9 mouse cellular contexts compared by ENCODE assay signal in genomic region chr1:191479906-191480379, GRCm38 (mm10).
DNase-seq lines count a peak whose midpoint lies in the region; ATAC-seq lines count a peak whose summit lies in the region.
"Had no signal": no experiment of that assay in that cellular context is flagged by ENCODE, and none has a peak within 500 bp of the region (broad histone marks: within the 10 kb centered on the region; RNA-seq: fewer than 3 reads in every experiment).

No protein-coding gene starts in this region.

- no peak overlapping the region for H3K4me2 ChIP-seq in heart, embryonic 14.5 days (ENCODE audit: low read length)
- H3K4me2 ChIP-seq in forebrain, embryonic 16.5 days (ENCODE audit: low read length): no peak overlapping the region
- H3K4me2 ChIP-seq: hindbrain, embryonic 15.5 days had no signal

- DNase-seq in gastrocnemius, postnatal 25 days: peak; percentile 60
- no peak for DNase-seq in gastrocnemius, postnatal 10 days
- DNase-seq in liver: peak; percentile 25
- peak; percentile 61 for DNase-seq in skeletal muscle tissue, adult 2 months (ENCODE audit: low read depth, low spot score)
- no peak for DNase-seq in layer of hippocampus, postnatal 36 days
- no peak for DNase-seq in right cerebral cortex, postnatal 36 days (ENCODE audit: low spot score in 2 of 2)

- no peaks in the 10 kb centered on the region for H3K9me3 ChIP-seq in heart, embryonic 14.5 days (ENCODE audit: control insufficient read depth, low read length)
- no peaks in the 10 kb centered on the region for H3K9me3 ChIP-seq in forebrain, embryonic 16.5 days (ENCODE audit: control insufficient read depth, low read length)
- H3K9me3 ChIP-seq: hindbrain, embryonic 15.5 days had no signal

- no peaks in the 10 kb centered on the region for H3K36me3 ChIP-seq in heart, embryonic 14.5 days (ENCODE audit: control insufficient read depth, insufficient read depth, low read length)
- H3K36me3 ChIP-seq in forebrain, embryonic 16.5 days (ENCODE audit: control insufficient read depth, insufficient read depth): no peaks in the 10 kb centered on the region
- H3K36me3 ChIP-seq: hindbrain, embryonic 15.5 days had no signal

- H3K4me1 ChIP-seq in heart, embryonic 14.5 days (ENCODE audit: control insufficient read depth in 2 of 2, insufficient read depth in 2 of 2, low read length in 2 of 2): peaks cover 8 to 10% of the 10 kb centered on the region in 2 experiments; a peak in 3 of 4 replicates
- no peaks in the 10 kb centered on the region for H3K4me1 ChIP-seq in forebrain, embryonic 16.5 days (replicated peaks; ENCODE audit: control insufficient read depth, insufficient read depth, low read length)
- H3K4me1 ChIP-seq: hindbrain, embryonic 15.5 days had no signal

- H3K27ac ChIP-seq in heart, embryonic 14.5 days (replicated peaks in 1 of 2; ENCODE audit: control insufficient read depth in 1 of 2, insufficient read depth in 1 of 2, low read depth in 2 of 2, low read length in 2 of 2): peak overlapping the region; percentile 53 to 62
- no peak overlapping the region for H3K27ac ChIP-seq in forebrain, embryonic 16.5 days (ENCODE audit: low read length)
- H3K27ac ChIP-seq: hindbrain, embryonic 15.5 days had no signal

- H3K9ac ChIP-seq in heart, embryonic 14.5 days (ENCODE audit: low read length): no peak overlapping the region
- no peak overlapping the region for H3K9ac ChIP-seq in forebrain, embryonic 16.5 days (replicated peaks; ENCODE audit: low read depth, low read length)
- H3K9ac ChIP-seq: hindbrain, embryonic 15.5 days had no signal

- no peak overlapping the region for H3K4me3 ChIP-seq in heart, embryonic 14.5 days (ENCODE audit: control insufficient read depth in 1 of 2, insufficient read depth in 1 of 2, low read depth in 1 of 2, low read length in 2 of 2)
- no peak overlapping the region for H3K4me3 ChIP-seq in forebrain, embryonic 16.5 days (replicated peaks; ENCODE audit: low read length)
- H3K4me3 ChIP-seq: hindbrain, embryonic 15.5 days had no signal

- H3K27me3 ChIP-seq in heart, embryonic 14.5 days (ENCODE audit: control insufficient read depth, insufficient read depth, low read length): no peaks in the 10 kb centered on the region
- no peaks in the 10 kb centered on the region for H3K27me3 ChIP-seq in forebrain, embryonic 16.5 days (replicated peaks; ENCODE audit: control insufficient read depth, insufficient read depth, low read length)
- H3K27me3 ChIP-seq: hindbrain, embryonic 15.5 days had no signal

- no peak; the same call in 1 of the 2 replicates for ATAC-seq in heart, embryonic 14.5 days (ENCODE audit: insufficient number of reproducible peaks, insufficient read depth, low FRiP score, low read depth)
- ATAC-seq in forebrain, embryonic 16.5 days: no peak

- WGBS in heart, embryonic 14.5 days: 55% methylated on average over 13 of the region's 13 CpGs
- WGBS in forebrain, embryonic 16.5 days: 81% methylated on average over 13 of the region's 13 CpGs

Comparison
In these comparisons a context has a peak if more than half of its experiments do, and no peak if none do; other contexts are left out.
1. DNase-seq: peak in gastrocnemius, postnatal 25 days (single experiment), liver (single experiment) and skeletal muscle tissue, adult 2 months (single experiment); none in gastrocnemius, postnatal 10 days (single experiment), layer of hippocampus, postnatal 36 days (0 of 2) and right cerebral cortex, postnatal 36 days (0 of 2).